Mouse (Mus musculus) T-cell, adult 2 months (primary cell): Measurements from ENCODE around the gene H2-DMa.

Experiments used
- DNase-seq: peaks from one replicate; pipeline ENCODE4 v3.0.0; 2022; ENCODE audit warnings: low spot score

The H2-DMa gene

DNA sequence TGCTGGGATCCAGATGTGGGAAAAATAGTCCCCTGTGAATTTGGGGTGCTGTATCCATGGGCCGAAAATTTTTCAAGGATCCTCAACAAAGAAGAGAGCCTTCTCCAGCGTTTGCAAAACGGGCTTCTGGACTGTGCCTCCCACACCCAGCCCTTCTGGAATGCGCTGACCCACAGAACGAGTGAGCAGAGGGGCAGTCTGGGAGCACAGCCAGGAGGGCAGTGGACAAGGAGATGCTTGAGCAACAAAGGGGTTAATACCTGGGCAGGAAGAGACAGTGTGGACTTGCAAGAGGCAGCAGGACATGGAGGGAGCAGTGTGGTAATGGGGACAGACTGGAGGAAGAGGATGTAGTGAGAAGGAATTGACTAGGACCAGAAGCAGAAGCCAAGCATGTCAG is 36.2 kb downstream of the H2-DMa start:
- DNase-seq, result no peak

DNA sequence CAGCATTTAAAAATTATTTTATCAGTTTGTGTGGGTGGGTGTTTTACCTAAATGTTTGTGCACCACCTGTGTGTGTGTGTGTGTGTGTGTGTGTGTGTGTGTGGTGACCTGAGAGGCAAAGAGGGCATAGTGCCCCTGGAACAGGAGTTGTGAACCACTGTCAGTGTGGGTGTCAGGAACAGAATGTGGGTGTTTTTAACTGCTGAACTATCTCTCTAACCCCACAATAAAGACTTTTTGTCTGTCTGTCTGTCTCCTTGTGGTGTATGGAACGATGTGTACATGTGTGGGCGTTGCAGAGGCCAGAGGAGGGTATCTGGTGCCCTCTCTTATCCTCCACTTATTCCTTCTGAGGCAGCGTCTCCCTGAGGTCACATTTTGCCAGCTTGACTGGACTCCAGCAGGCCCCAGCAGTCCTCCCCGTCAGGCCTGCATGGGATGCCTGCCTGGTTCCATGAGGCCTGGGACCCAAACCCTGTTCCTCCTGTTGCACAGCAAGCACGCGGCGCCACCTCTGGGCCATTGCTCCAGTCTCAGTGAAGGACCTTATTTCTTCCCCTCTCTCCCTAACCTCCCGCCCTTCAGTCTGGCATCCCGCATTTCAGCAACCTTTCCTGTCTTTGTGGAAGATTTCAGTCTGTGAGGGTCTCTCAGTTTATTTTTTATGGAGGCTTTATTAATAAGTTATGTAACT is 45.0 kb downstream of the H2-DMa start:
- peak; percentile 21 for DNase-seq

DNA sequence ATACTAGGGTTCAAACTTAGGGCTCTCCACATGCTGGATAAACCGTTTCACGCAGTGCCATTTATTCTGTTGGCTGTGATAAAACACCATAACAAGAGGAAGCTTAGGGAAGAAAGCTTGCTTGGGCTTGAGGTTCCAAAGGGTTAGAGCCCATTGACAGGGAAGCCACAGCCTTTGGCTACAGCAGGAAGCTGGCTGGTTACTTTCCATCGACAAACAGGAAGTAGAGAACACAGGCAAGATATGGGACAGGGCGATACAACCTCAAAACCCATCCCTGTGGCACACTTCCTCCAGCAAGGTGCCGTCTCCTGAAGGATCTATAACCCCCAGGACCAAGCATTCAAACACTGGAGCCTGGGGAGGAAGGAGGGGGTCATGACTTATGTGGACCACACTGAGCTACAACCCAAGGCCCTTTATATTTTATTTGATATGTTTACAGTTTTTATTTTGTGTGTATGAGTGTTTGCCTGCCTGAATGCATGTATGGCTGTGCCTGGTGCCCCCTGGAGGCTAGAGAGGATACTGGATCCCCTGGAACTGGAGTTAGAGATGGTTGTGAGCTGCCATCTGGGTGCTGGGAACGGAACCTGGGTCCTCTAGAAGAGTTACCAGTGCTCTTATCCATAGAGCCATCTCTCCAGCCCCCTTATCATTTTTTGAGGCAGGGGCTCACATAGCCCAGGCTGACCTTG is 45.8 kb downstream of the H2-DMa start:
- peak; percentile 40 for DNase-seq

DNA sequence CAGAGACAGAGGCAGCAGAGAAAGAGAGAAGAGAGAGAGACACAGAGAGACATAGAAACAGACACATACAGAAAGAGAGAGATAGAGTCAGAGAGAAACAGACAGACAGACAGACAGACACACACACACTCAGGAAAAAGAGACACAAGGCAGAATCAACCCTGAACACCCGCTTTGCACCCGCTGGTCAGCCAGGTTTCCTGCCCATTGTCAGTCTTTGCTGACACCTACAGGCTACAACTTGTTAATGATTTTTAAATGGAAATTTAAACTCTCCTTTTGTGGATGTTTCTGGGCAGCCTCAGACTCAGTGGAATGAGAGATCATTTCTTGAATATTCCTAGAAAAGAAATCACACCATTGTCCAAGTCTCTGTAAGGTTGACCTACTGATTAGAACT is 49.9 kb downstream of the H2-DMa start:
- DNase-seq, result peak; percentile 64

DNA sequence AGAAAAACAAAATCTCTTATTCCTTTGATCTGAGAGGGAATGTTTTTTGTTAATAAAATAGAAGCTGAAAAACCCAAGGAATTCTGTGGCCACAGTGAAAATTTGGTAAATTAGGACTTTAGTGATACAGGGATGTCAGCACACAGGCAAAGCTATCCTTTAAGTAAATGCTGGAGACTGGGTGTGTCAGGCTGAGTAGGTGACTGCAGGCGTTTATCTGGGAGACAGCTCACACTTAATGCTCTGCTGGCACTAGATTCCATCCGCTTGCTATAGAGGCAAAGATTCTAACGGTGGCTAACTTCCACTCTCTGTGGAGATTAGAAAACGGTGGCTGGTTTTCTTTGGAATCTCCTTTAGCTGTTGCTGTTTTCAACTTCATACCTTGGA is 51.1 kb downstream of the H2-DMa start:
- DNase-seq, result no peak

DNA sequence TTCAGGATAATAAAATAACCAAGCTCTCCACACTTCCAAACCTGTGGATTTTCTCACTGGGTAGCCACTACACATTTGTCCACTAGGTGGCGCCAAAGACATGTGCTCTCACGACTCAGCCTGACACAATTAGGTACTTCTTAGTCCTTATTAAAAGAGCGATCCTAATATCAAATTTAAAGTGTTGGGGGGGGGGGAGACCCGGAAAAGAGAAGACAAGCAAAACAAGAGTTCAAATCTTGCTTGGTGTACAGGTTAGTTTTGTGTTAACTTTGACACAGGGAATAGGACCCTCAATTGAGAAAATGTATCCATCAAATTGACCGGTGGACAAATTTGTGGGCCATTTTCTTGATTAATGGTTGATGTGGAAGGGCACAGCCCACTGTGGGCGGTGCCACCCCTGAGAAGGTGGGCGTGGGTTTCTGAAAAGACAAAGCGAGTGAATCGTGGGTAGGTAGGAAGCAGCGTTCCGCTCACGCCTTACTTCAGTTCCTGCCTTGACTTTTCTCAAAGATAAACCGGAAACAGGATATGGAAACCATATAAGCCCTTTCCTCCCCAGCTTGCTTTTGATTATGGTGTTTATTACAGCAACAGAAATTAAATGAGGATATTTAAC is 51.6 kb downstream of the H2-DMa start:
- DNase-seq, result peak; percentile 90

DNA sequence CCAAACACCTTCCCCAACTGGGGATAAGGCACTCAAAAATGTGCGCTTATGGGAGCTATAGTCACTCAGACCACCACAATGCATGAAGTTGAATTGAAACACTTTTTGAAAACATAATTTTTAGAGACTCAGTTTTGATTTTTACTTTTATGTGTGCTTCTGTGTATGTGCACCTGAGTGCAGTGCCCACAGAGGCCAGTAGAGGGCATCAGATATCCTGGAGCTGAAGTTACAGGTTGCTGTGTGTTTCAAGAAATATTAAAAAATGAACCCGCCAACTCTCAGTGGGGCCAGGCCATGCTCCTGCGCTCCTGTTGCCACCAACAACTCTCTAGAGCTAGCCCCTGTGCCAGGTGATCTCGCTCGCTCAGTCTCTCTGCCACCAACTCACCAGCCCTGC is 53.2 kb downstream of the H2-DMa start:
- no peak for DNase-seq

DNA sequence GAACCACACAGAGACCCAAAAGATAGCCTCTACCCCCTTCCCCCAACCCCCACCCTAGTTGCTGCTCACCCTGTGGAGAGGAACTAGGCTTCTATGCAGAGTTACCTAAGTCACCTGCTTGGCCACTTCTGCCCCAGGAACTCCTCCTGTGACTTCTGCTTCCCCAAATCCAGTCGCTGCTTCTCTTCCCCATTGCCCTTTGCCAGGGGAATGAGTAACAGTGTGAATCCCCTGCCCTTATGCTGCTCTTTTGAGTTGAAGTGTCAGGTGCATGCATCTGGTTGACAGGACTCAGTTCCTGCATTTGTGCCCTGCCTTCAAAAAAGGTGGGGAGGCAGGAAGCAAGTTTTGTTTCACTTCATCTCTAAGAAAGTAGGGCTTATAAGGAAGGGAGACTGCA is 54.7 kb downstream of the H2-DMa start:
- DNase-seq, result no peak

DNA sequence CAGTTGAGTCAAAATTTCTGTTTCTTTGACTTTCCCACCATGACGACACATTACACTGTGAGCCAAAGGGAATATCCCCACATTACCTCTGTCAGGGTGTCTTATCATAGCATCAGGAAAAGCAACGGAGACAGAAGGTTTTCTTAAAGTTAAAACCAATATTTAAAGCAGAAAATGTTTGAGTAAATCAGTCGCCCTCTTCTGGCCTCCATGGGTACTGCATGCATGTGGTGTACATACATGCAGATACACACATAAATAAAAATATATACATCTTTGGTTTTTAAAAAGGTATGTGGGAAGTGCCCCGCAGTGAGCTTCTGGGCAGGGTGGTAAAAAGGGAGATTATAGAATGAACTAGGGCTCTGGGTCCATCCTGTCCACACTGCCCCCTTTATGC is 57.8 kb downstream of the H2-DMa start:
- DNase-seq, result peak; percentile 33

DNA sequence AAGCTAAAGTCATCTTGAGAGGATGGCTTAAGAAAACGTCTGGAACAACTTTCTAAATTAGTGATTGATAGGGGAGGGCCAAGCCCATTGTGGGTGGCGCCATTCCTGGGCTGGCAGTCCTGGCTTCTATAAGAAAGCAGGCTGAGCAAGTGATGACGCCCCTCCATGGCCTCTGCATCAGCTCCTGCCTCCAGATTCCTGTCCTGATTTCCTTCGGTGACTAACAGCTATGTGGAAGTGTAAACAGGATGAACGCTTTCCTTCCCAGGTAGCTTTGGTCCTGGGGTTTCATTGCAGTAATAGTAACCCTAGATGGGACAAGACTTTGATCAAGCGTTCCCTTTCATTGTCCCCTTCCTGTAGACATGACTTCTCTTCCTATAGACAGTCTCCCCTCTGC is 59.7 kb downstream of the H2-DMa start:
- DNase-seq, result no peak

DNA sequence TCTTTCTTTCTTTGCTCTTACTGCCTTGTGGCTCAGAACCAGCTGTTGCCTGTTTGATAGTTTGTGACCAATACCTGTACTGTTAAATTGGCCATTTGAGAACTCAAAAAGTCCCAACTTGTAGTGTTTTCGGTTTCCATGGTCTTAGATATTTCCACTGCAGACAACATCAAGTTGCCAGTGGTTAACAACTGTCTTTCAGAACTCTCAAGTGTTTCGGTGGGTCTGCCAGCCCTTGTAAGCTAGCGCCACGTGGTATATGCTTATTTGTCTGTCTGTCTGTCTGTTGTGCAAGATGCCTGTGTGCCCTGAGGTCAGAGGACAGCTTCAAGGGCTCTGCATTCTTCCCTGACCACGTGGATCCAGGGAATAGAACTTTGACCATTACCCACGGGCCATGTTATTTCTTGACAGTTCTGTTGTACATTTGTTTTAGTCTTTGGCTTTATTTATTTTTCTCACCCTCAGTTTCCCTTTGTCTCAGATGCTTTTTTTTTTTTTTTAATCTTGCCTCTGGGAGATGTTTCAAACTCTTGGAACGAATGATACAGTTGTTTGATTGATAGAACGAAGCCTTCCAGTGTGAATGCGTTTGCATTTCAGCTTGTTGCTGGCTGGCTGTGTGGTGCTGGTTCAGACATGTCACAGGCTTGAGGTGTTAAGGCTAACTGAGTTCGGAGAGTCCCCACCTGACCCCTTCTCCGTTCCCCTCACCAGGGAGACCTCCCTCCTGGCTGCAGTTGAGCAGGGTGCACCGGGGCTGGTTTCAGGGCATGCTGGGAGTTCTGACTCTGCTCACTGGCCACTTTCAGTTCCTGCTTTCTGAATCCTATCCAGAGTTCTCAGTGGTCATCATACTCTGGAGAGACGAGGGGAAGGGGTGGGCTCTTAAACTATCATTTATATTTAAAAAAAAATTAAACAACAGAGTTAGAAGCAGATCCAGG is 60.8 kb downstream of the H2-DMa start:
- DNase-seq, result no peak

DNA sequence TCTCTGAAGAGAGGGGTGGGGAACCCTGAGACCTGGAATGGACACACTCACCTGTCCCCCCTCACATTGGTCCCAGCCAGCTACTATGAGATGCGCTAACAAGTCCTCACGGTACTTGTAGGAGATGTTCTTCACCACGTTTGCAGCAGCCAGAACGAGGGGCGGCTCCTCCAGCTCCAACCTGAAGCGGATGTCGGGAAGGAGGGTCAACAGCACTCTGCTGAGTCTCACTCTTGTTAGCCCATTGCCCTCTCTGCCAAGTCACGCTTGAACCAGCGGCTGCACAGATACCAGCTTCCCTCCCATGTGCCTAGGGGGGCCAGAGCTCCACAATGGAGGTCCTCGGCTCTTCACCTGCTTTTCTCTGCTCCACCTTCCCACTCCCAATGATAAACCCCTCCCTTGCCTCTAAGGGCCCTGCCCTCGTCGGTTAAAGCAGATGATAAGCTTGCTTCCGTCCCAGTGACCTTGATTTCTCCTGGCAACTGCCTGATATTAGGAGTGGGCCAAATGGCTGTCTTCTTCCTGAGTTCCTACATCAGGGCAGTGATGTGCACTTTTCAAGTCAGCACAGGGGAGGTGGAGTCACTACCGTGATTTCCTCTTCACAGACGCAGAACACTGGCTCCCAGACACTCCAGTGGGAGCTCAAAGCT is 64.4 kb downstream of the H2-DMa start:
- DNase-seq, result no peak

DNA sequence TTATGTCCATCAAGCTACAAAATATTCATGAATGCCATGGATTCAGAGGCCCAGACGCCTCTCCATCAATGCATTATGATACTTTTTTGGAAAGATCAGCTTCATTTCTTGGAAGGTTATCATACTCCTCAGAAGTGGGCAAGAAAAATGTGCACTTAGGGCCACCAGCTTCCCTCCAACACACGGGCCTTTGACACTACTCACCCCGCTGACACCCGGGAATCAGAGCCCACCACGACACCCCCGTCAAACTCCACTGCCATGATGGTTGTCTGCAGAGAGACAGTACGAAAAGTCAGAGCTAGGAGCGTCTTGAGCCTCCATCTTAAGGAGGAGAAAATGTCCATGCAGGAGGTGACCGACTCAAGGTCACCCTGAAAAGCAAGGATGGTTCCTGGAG is 66.2 kb downstream of the H2-DMa start:
- DNase-seq, result no peak

DNA sequence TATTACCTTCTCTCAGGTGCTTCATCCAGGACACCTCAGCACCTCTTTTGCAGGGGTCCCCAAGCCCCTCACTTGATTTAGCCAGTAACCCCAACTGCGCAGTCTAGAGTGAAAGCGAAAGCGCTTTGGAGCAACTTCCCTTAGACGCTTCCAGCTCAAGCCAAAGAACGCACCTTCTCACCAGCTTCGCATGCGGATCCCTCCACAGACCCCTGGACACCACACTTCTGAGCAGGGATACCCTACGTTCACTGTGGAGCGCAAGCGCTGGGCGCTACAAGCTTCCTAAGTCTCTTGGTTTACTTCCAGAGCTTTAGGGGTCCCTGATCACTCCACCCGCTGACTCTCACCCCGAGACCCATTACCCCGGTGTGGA is 67.5 kb downstream of the H2-DMa start:
- no peak for DNase-seq

DNA sequence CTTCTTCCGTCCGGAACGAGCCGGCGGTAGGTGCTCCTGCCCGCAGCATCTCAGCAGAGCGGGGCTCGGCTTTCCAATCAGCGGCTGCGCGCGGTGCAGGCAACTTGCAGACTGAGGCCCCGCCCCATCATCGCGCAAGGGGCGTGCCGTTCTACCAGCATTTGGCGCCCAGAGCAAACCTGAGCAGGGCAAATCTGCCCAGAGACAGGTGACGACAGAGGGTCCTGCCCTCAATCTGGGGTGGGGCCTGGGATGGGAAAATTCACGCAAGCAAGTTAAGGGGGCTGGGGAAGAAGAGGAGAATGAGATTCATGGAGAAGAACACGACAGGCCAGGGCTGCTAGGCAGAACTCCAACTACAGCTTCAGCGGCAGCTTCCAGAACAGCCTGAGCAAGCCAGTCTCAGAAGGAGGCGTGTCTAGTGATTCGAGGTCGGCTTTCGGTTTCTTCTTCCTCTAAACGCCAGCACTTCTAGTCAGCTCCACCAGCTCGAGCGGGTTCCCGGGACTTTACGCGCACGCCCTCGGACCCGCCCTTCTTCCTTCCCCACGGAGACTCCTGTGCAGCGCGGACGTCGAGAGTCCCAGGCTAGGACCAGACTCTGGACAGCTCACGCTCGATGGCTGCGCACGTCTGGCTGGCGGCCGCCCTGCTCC is 68.0 kb downstream of the H2-DMa start, which contains the start of the genes Tap1 and Psmb9:
Gene Tap1 (plus strand): TSS at position 293 of the 656 bp plus-strand sequence.
Gene Psmb9 (minus strand): TSS at position 504 of the 656 bp plus-strand sequence.
- peak; percentile 98 for DNase-seq

DNA sequence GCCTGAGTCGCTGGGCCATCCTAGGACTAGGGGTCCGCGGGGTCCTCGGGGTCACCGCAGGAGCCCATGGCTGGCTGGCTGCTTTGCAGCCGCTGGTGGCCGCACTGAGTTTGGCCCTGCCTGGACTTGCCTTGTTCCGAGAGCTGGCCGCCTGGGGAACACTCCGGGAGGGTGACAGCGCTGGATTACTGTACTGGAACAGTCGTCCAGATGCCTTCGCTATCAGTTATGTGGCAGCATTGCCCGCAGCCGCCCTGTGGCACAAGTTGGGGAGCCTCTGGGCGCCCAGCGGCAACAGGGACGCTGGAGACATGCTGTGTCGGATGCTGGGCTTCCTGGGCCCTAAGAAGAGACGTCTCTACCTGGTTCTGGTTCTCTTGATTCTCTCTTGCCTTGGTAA is 68.7 kb downstream of the H2-DMa start:
- DNase-seq, result peak; percentile 42
